Mouse (Mus musculus): ENCODE data around the gene Dscam. TPM values are rescaled to one million over a fixed set of nuclear protein-coding genes. Genes with fewer than 3 reads are reported as not detected.

The Dscam gene
- total RNA-seq, 2 experiments from 2014 or later, result 0.15 TPM; not detected in 1

DNA sequence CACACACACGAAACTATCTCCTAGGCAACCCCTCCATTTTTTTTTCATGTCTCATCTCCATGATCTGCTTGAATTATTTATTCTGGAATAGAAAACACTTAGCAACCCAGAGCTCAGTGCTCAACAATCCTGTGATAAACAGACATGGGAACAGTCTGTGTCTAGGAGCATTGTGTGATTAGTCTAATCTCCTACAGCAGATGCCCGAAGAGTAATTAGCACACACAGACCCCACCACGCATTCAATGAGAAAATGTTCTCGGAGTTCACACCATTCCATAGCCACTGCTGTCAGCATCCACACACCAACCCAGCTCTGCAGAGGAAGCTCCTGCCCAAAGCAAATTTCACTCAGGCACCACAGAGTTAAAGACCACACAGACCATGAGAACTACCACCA is 146.1 kb downstream of the Dscam start:
- no peak for ATAC-seq (replicated peaks; ENCODE audit: poor library complexity, severe bottlenecking)

DNA sequence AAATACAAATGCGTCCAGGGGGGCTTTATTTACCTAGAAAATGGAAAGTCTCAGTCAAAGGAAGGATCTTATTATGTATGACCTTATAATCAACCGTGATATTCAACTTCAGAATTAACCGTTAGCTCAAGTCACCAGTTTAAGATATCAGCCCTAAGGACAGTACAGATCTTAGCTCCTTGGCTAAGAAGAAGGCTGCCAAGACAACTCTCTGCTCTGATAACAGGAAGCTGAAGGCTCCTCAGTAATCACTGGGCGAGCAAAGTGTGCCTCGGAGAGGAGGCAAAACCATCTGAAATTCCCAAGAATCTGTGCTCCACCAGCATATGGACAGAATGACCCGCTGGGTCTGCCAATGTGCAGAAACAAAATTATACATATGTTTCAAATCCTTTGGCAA is 149.1 kb downstream of the Dscam start:
- no peak for ATAC-seq (replicated peaks; ENCODE audit: poor library complexity, severe bottlenecking)

DNA sequence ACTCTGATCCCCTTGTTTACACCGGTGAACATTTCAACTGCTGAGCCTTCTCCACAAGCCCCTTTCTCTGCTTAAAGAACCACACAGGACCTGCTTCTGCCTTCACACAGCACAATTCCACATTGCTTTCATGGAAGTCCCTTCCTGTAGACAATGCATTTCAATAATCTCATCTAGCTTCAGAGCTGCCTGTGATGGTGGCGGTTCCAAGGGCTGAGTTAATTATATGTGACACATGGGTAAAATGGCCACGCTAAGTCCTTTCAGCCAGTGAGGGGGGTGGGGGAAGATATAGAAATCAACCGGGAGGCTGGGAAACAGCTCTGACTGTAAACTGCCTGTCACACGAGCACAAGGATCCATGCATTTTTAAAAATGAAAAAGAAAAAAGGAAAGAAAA is 152.2 kb downstream of the Dscam start:
- no peak for ATAC-seq (replicated peaks; ENCODE audit: poor library complexity, severe bottlenecking)

DNA sequence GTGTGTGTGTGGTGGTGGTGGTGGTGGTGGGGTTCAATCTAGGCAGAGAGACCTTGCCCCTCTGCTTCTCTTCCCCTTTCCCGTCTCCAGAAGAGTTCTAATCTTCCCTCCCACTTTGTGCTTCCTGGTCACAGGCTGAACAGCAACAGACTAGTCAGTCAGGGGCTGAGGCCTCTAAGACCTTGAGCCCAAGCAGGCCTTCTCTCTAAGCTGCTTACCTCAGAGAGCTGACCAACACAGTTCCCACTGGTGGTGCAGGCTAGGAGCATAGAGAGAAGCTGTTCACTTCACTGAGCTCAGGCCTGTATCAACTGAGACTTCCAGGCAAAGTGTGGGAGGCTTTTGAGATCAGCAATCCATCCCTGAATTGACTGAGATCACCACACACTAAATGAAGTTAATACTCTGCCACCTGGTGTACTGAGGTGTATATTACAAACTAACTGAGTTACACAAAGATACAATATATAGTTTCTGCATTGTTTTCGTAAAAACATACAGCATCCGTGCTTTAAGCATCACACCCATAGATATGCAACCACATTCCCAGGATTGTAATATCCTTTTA is 153.3 kb downstream of the Dscam start:
- no peak; the same call in 1 of the 2 replicates for ATAC-seq (replicated peaks; ENCODE audit: poor library complexity, severe bottlenecking)

DNA sequence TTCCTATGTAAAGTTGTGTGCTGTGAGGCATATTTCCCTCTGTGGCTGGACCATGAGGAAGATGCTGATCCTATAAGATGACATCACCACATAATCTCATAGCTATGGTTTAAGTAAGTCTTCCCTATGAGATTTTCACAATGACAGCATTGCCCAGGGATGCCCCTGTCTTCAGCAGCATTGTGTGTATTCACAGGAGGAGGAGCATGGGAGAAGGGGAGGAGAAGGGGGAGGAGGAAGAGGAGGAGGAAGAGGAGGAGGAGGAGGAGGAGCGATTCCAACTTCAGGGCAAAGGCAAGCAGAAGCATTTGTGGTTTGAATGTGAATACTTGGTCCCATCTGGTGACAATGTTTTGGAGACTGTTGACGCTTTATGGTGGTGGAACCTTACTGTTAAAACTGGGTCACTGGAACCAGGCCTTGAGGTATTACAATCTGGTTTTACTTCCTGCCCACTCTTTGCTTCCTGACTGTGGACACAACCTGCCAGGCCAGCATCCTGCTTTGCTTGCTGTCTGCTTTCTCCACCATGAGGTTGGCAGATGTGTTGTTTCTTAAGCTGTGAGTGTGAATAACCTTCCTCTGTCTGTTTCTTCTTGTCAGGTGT is 154.2 kb downstream of the Dscam start:
- peak; percentile 14; the same call in 1 of the 2 replicates for ATAC-seq (replicated peaks; ENCODE audit: poor library complexity, severe bottlenecking)

DNA sequence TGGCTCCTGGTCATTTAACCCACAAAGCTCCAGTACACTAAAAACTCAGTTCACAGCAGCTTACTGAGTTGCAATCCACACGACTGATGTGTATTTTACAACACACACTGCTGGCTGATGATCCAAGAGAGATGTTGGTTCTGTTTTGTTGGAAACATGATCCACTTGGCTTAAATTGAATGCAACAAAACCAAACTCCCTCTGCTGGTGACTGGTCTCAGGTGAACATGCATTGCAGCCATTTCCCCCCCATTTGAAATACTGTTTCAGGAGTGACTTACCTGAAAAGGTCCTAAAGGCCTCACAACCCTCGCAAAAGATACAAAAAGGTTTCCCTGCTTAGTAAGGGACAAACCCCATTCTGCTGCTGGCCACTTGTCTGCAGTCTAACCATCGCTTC is 156.2 kb downstream of the Dscam start:
- no peak for ATAC-seq (replicated peaks; ENCODE audit: poor library complexity, severe bottlenecking)

DNA sequence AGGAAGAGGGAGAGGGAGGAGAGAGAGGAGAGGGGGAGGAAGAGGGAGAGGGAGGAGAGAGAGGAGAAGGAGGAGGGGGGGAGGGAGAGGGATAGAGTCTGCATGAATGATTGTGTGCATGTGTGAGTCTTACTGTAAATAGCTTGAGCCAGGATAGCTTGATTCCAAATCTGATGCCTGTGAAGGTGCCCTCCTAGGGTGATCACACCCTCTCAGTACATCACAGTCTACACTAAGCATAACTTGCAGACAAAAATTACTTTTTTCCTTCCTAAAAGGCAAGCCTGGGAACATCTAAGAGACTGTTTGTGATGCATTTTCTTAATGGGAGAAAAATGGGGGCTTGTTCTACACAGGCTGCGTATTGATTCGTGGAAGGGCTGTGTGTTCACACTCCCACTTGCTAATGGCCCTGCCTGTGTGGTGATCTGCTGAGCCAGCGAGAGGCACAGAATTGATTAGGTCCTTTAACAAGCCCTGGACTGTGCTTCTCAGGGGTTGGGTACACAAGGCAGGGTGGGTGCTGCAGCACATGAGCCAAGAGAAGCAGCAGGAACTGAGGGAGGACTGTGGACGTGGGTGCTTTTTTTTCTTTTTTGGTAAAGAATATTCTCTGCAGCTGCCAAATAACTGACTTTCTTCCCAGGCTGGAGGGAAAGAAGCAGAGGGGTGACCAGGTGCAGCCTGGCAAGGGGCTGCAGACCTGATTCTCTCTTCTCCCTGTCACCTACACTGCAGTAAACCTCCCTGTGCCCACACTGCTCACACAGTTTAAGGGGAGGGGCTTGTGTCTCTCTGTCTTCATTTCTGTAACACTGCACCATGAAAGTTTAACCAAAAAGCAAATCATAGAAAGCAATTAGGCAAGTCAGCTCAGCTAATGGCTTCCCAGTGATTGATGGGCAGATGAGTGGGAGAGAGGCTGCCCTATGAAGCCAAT is 161.2 kb downstream of the Dscam start:
- no peak for ATAC-seq (replicated peaks; ENCODE audit: poor library complexity, severe bottlenecking)

DNA sequence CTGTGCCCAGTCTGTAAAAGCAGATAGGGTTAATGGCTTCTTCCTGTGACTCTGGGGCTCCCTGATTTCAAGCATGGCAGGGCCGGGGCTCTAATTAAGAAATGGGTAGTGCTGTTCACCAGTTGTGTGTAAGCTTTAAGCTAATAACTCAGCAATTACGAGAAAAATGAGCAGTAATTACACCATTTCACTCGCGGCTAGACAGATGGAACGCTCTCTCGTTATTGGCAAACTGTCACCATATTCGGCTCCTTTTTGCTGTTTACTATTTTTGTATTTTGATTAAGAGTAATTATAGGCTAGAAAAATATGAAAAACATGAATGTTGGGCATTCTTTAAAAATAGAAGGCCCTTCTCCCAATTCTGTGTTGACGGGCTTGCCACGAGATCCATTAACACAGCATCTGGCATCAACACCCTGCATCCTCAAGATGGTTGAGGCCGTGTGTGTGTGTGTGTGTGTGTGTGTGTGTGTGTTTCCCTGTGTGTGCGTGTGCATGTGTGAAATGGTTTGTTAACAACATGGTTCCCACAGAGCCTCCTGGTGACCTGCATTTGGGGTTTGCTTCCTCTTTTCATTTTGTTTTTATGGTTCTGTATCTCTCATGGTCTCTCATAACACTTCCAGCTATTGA is 162.5 kb downstream of the Dscam start:
- no peak for ATAC-seq (replicated peaks; ENCODE audit: poor library complexity, severe bottlenecking)

DNA sequence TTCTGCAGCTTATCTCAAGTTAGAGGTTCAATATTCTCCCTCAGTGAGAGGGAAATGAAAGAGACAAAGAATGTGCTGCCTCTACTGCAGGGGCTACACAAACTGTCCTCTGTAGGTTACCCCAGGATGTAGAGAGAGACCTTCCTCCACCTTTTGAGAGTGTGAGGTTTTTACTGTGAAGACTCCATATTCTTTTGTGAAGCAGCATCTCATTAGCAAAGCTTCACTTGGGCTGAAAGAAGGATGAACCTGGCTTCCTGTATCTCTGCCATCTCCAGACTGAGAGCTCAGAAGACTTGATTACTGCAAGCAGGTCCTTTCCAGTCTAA is 163.7 kb downstream of the Dscam start:
- no peak for ATAC-seq (replicated peaks; ENCODE audit: poor library complexity, severe bottlenecking)

DNA sequence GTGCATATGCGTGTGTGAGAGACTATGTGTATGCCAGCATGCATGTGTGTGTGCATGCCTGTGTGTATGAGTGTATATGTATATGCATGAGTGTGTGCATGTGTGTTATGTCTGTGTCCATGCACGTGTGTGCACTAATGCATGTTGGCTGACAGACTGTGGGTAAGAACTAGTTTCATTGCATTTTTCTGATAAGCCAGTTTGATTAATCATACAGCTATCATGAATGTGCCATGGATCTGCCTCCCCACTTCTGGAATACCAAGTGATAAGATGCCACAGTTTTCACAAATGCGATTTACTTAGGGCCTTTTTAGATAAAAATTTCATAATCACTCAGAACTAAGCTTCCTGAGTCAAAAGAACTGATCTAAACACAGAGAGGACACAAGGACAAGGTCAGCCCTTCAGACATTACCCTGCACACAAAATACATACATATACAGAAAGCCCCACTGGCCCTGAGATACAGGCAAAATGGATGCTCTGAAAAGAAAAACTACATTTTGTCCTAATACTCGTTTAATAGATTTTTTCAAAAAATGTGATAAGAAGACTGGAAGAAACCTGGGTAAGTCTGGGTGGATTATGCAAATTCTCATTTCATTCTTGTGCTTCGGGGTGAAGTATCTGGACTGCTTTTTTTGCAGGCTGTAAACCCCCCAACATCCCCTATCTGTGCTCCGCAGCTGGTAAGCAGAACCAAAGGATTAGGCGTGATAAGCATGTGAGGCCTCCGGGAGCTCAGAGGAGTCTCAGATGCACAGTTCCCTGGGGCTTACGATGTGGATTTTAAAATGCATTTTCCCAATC is 164.3 kb downstream of the Dscam start:
- no peak for ATAC-seq (replicated peaks; ENCODE audit: poor library complexity, severe bottlenecking)

DNA sequence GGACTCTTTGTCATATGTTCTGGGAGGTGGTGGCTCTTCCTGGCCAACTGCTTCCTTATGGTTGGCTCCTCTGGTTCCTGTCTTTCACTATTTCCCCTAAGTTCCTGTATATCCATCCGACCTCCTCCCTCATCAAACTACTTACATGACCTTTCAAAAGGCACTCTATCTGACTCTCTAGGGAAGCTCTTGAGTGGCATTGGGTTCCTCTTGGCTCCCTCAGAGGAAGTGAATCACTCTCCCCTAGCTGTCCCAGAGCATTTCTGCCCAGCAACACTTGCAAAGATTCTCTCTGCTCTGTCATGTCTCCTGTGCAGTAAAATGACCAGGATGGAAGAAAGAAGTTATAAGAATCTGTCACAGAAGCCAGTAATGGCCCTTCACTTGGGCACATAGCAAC is 166.6 kb downstream of the Dscam start:
- ATAC-seq (replicated peaks; ENCODE audit: poor library complexity, severe bottlenecking), result peak; percentile 70

DNA sequence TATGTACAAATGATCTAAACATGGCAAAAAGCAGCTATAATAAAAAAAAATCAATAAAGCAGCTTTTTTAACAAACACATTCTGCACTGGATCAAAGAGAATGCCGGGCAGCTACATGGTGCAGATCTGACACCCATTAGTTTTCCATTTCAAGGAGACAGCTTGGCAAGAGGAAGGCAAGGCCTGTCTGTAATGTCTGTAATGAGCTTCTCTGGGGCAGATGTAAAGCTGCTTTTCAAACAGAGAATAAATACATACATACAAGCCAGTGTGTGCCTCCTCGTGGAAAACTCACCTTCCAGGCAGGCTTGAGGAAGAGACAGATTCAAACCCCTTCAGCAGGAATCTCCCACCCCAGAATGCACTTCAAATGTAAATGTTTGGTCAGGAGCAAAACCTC is 167.7 kb downstream of the Dscam start:
- ATAC-seq (replicated peaks; ENCODE audit: poor library complexity, severe bottlenecking), result no peak

DNA sequence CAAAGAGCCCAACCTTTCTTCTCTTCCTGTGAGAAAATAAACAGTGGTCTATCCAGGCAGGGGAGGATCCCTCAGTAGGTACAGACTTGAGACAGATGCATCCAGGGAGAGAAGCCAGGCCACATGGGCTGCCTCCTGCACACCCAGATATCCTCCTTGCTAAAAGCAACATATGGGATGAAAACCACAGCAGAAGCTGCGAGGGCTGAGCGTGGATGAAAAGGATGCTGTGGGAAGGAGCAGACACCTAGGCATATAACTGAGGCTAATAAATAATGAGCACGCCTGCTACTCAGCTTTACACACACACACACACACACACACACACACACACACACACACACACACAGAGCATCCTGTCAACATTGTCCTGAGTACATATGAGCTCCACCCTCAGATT is 168.4 kb downstream of the Dscam start:
- no peak for ATAC-seq (replicated peaks; ENCODE audit: poor library complexity, severe bottlenecking)

DNA sequence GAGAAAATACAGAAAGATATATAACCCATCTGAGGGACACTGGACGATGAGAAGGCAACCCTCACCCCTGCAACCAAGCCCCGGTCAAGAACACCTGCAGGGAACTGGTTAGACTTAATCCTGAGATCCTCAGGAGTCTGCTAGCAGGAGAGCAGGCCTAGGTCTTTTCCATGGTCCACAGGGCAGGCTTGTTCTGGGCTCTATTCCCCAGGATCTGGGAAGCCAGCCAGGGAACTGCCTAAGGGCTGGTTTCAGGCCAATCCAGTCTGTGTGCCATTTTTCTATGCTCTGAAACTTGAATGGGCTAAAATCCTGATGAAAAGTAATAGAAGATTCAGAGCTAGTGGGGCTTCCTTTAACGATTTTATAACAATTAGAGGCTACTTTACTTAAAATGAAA is 173.7 kb downstream of the Dscam start:
- no peak for ATAC-seq (replicated peaks; ENCODE audit: poor library complexity, severe bottlenecking)

DNA sequence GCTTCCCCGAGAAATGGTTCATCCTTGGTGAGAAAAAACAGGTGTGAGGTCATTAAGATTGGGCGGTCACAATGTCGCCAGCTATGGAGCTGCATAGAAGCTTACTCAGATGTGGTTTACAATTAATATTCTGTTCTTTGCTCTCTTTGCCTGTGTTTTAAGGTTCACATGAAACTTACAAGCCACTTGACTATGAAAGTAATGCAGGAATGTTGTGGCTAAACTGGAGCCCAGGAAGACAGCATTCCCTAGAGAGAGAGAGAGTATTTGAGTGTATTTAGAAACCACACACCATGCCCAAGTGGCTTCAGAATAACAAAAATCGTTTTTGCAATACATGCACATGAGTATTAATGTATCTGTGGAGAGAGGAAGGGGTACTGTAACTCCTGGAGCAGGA is 174.7 kb downstream of the Dscam start:
- no peak for ATAC-seq (replicated peaks; ENCODE audit: poor library complexity, severe bottlenecking)

DNA sequence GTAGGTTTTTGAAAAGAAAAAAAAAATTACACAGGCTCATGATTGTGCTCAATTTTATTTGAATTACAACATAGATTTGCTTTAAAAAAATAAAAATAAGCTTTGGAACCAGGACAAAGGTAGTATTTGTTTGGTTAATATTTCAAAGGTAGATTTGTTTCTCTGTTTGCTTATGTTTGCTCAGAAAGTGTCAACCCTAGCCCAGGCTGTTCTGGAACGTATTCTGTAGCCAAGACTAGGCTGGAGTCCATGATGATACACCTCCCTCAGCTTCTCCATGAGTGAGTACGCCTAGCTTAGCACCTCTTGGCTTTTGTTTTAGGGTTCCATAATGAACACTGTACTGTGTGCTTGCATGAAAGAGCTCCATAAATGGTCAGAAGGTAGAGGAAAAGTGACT is 183.2 kb downstream of the Dscam start:
- no peak for ATAC-seq (replicated peaks; ENCODE audit: poor library complexity, severe bottlenecking)

DNA sequence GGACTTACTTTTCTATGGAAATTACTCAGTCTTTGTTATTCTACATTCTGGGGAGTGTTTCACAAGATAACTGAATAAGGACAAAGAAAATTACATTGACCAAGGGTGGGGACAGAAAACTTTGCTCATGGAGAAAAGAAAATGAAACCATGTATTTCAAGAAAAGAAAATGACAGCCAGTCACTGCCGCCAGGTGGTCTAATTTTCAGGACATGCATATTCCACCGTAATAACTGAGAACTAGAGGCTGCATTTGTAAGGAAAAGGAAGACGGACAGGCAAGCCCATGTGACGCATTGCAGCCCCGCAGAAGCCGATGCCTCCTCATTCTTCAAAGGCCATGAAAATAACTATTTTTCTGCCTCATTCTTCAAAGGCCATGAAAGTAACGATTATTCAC is 197.3 kb downstream of the Dscam start:
- ATAC-seq (replicated peaks; ENCODE audit: poor library complexity, severe bottlenecking), result no peak

DNA sequence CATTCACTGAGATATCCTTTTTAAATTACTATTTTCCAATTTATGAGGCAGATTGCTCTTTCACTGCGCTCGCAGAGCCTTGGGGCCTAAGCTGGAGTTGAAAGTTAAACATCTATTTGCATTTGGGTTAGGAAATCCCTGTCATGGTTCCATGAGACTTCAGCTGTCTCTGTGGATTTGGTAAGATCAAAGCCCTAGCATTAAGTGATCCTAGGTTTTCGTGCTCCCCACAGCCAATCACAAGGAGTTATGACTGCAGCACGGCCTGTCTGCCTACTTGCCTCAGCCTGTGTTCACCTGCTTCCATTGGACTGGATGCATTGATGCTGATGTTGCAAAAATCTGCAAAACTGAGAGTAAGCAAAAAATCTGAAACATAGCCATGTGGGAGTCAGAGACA is 198.8 kb downstream of the Dscam start:
- ATAC-seq (replicated peaks; ENCODE audit: poor library complexity, severe bottlenecking), result no peak

DNA sequence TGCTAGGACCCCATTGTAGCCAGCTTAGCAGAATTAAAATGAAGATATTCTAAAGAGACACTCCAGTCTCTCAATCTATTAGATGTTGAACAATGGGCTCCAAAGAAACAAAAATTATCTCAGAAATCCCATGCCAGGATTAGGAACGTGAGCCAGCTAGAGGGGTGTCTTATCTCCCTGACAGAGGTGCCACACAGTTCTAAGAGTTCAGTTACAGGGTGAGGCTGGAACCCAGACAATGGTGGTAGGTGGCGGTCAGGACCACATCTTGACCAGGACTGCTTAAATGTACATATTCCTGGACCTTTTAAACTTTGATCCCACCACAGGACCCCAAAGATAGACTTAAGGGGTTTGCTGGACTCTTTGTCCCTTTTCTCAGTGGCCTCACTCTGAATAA is 200.1 kb downstream of the Dscam start:
- no peak for ATAC-seq (replicated peaks; ENCODE audit: poor library complexity, severe bottlenecking)

DNA sequence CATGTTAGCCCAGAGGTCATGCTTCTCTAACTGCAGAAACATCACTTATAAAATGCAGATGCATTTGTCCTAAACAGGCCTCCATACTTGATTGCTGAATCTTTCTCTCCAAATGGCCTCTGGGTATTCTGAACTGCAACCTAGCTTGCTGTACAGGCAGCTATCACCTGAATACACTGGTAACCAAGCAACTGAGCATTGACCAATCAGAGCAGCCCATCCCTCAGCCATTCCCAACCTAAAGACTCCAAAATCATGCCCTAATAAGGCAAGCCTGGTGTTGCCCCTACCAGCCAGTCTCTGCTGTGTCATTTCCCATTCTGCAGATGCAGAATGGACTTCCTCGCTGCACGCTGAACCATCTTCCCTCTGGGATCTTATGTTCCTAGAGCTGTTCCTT is 200.9 kb downstream of the Dscam start:
- ATAC-seq (replicated peaks; ENCODE audit: poor library complexity, severe bottlenecking), result peak; percentile 33; the same call in 1 of the 2 replicates

Data from granulocyte monocyte progenitor cell, adult 5-6 weeks (primary cell).